Mouse (Mus musculus) B cell, adult 2 months (primary cell): Measurements from ENCODE around the gene Dpm3.
A peak's percentile ranks its signal among the peaks of the same experiment; 100 is the strongest.

Experiments used
- DNase-seq, 2 experiments: peaks; one replicate each; pipeline ENCODE4 v3.0.0; 2022

The Dpm3 gene

DNA sequence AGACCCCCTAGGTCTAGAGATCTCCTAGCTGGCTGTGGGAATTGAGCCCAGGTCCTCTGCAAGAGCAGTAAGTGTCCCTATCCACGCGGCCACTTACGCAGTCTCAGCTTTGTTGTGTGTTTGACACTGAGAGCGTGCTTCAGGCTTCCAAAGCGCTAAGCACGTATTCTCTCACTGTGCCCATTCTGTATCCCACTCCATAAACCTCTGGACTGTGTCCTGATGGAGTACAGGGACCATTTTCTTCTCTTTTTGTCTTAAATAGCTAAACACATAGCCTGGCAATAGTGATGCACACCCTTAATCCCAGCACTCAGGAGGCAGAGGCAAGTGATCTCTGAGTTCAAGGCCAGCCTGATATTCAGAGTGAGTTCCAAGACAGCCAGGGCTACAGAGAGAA lies 39.8 kb downstream of the Dpm3 start:
- DNase-seq, result no peak

- DNase-seq, result peak; percentile 32 to 37
Measured at GRCm38 (mm10) chr3:89299499-89299898, 40.3 kb downstream of the Dpm3 start.

DNA sequence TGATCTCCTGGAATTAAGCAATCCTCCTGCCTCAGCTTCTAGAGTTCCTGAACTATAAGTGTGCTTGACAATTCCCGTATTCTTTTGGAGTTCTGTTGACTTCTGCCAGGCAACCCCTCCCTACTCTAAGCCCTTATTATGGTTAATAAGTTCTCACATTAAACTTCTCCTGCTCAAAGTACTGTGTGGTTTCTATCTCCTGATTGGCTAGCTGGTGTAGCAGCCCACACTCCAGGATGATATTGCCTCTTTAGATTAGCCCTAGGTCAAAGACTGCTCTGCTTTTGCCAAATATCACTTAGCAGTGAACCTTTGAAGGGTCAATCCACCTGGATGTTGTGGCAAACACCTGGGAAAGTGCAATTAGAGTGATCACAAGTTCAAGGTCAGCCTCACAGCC lies 40.9 kb downstream of the Dpm3 start:
- DNase-seq, result no peak

GRCm38 (mm10) chr3:89300514-89300913 lies 41.4 kb downstream of the Dpm3 start:
- no peak for DNase-seq

DNA sequence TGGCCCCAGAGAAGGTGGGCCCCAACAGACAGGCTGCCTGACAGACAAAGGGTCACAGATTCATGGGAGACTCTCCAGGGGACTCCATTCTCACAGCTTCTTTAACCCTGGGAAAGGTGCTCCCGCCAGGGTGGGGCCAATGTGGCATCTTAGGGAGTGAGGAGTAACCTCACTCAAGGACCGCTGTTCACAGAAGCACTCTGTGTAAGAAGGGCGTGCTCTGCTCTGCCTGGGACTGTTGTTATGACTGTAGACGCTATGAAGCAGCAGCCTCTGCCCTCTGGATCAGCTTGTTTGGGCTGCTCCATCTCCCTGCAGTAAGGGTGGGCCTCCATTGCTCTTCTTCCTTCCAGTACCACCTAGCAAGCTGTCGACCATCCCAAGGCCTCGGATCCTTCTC lies 45.3 kb downstream of the Dpm3 start:
- DNase-seq, result no peak

DNA sequence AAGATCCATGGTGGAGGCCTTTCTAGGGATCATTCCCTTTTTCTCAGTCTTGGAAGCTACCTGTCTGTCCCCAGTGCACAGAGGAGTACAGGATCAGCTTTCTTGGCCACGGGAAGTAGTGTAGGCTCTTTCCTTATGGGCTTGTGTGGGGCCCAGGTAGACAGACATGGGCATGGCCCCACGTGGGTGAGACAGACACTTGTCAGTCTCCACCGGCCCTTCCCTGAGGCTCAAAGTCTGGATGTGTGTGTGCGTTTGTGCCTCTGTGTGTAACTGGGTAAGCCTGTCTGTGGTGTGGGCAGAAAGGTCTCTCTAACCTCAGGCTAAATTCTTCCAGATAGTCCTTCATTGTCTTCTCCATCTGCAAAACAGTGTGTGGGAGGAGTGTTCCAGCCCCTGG lies 45.9 kb downstream of the Dpm3 start:
- DNase-seq, result no peak

DNA sequence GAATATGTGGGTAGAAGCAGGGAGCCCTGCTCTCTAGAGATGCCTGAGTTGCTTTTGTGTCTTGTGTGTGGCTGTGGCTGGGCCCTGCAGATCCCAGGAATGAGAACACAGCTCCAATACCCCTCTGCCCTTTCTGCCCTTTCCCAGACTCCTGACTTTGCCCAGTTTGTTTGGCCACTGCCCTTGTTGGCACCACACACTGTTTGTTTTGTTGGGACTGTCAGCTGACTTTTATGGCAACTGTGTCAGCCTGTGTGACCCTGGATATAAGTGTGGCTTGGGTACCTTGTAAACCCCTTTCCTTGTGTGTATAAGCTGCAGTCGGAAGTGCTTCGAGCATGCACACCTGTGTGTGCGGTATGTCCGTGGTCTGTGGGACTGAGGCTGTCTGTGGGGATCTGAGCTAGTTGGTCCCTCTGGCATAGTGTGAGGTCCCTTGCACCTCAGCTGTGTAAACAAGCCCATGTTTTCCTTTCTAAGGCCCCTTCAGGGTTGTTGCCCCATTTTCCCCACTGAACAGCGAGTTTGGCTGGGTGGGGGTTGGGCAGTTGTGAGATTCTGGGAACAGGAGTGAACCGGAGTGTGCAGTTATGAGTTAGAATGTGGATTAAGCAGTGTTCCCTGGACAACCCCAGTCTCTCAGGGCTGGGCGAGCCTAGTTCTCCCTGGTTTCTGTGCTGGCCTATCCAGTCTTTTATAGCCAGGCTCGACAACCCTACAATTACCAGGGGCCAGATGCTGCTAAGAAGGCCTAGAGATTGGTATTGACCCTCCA lies 46.6 kb downstream of the Dpm3 start:
- DNase-seq, result no peak

DNA sequence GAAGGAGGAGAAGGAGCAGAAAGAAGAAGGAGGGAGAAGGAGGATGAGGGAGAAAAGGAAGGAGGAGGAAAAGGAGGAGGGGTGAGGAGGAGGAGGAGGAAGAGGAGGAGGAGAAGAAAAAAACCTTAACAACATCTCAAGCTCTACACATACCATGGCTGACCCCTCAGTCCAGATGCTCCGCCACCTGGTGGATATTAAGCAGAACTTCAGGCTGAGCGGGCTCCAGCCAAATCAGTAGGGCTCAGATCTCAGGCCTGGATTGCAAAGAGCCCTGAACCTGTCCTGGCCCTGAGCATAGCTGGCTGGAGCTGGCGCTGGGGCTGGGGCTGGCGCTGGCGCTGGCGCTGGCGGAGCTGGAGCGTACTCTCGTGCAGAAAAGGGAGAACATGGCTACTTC lies 48.9 kb downstream of the Dpm3 start:
- DNase-seq, result peak; percentile 71 to 73

DNA sequence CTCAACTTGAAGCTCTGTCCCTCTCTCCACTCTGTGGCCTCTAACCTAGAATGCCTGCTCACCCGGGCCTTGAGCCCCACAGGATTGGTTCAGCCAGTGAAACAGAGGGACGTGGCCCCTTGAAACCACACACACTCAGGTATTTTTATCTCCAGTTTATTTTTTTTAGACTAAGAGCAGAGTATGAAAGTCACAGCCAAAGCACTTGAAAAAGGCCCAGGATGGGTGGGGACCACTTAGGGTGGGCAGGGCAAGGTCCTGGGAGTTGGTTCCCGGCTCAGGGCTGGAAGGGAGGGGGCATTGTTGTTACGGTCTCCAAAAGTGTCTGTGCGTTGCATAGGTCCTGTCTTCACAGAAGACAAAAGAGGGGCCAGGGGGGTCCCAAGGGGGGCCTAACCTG lies 55.2 kb downstream of the Dpm3 start:
- no peak for DNase-seq

DNA sequence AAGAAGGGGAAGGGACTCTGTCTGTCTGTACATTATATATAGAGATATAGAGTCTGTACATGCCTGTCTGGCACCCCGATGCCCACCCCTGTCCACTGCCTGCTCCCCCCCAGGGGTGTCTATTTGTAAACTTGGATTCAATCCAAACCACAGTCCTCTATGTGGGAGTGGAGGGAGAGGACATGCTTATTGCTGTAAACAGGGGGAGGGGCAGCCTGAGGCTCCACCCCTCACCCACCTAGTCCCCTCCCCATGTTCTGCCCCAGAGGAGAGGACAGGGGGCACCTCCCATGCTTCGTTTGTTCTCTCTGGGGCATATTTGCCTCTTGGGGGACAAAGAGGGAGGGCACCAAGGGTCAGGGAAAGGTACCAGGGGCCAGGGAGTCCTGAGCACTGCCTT lies 55.6 kb downstream of the Dpm3 start:
- DNase-seq, result no peak

GRCm38 (mm10) chr3:89315195-89315929 lies 56.2 kb downstream of the Dpm3 start:
- peak; percentile 79 for DNase-seq

DNA sequence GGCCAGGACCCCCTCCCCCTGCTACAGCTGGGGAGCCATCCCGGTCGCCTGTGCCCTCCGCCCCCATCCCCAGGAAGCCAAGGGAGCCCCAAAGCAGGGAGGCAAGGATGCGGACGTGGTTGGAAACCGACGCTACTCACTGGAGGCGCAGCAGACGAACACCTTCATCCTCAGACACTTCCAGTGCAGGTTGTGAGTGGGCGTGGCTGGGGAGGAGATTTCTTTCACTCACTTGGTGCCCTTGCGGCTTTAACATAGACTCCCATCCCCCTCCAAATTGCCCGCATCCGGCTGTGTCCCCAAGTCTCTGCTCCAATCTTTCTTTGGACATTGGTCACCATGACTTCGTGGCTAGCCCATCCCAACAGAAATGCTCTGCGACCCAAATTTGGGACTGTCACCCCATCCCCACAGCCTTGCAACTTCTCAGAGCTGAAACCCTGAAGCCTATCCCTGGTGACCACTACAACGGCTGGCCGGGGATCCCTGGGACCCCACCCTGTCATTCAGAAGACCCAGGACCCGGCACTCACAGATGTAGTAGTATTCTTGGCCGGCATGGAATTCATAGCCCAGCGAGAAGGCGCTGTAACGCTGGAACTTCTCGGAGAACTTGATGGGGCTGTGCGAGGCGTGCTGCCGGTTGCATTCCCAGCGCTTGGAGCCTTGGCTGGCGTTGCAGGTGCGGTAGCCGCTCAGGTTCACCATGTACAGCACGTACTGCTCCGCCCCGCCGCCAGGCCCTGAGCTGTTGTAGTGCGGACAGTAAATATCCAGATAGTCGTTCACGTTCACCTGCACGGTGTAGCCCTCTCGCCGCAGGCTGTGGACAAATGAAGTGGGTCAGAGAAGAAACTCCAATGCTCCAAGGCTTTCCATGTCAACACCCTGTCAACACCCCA lies 57.0 kb downstream of the Dpm3 start:
- DNase-seq, result peak; percentile 21 to 23
